Mouse (Mus musculus): Measurements from ENCODE around the gene Rtl10. TPM values are rescaled to one million over a fixed set of nuclear protein-coding genes. Genes with fewer than 3 reads are reported as not detected.

Rtl10 gene
- polyA plus RNA-seq, 1 experiment = not detected

GRCm38 (mm10) chr16:18472416-18472815, 26.3 kb upstream of the Rtl10 start:
- 95% methylated on average over 4 of the region's 4 CpGs for WGBS
- Histone ChIP-seq H3K27ac (ENCODE audit: control insufficient read depth, insufficient read depth, low read depth, low read length, poor library complexity) (no peak overlapping the region), H3K4me1 (ENCODE audit: control insufficient read depth, insufficient read depth, low read length) (no peaks in the 10 kb centered on the region), H3K4me3 (replicated peaks; ENCODE audit: control insufficient read depth, low read depth, low read length) (no peak overlapping the region)
- TF ChIP-seq CTCF (IDR thresholded peaks at IDR 0.05; ENCODE audit: control insufficient read depth, insufficient read depth, low read length) (no peak), POLR2A (IDR thresholded peaks at IDR 0.05; ENCODE audit: borderline replicate concordance, control insufficient read depth, low read depth, low read length) (no peak)

DNA sequence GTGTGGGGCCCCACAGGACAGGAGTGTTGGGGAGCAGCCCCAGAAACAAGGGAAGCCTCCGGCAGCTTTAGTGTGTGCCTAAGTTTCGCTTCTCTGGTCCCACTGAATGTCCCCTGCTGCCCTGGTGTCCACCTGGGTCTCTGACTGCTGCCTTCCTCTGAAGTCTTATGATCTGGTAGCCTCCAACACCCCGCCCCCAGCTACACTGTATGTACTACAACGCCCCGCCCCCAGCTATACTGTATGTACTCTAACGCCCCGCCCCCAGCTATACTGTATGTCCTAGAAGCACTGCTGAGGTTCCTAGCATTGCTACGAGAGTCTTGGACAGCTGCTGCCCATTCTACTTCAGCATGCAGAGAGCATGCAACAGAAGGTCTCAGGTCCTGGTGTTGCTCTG, 25.7 kb upstream of the Rtl10 start:
- H3K27ac ChIP-seq (ENCODE audit: control insufficient read depth, insufficient read depth, low read depth, low read length, poor library complexity) = no peak overlapping the region
- no peak for TF ChIP-seq POLR2A (IDR thresholded peaks at IDR 0.05; ENCODE audit: borderline replicate concordance, control insufficient read depth, low read depth, low read length)
- no peak for TF ChIP-seq CTCF (IDR thresholded peaks at IDR 0.05; ENCODE audit: control insufficient read depth, insufficient read depth, low read length)
- H3K4me1 ChIP-seq (ENCODE audit: control insufficient read depth, insufficient read depth, low read length) = no peaks in the 10 kb centered on the region
- WGBS = 93% methylated on average over 8 of the region's 8 CpGs
- no peak overlapping the region for H3K4me3 ChIP-seq (replicated peaks; ENCODE audit: control insufficient read depth, low read depth, low read length)

GRCm38 (mm10) chr16:18474021-18474420, 24.7 kb upstream of the Rtl10 start:
- H3K4me1 ChIP-seq (ENCODE audit: control insufficient read depth, insufficient read depth, low read length) = no peaks in the 10 kb centered on the region
- no peak overlapping the region for H3K4me3 ChIP-seq (replicated peaks; ENCODE audit: control insufficient read depth, low read depth, low read length)
- TF ChIP-seq CTCF (IDR thresholded peaks at IDR 0.05; ENCODE audit: control insufficient read depth, insufficient read depth, low read length) (no peak), POLR2A (IDR thresholded peaks at IDR 0.05; ENCODE audit: borderline replicate concordance, control insufficient read depth, low read depth, low read length) (no peak)
- WGBS = 87% methylated on average over 2 of the region's 2 CpGs
- H3K27ac ChIP-seq (ENCODE audit: control insufficient read depth, insufficient read depth, low read depth, low read length, poor library complexity) = no peak overlapping the region

- WGBS = 80% methylated on average over 6 of the region's 6 CpGs
- no peak for TF ChIP-seq CTCF (IDR thresholded peaks at IDR 0.05; ENCODE audit: control insufficient read depth, insufficient read depth, low read length)
- TF ChIP-seq POLR2A (IDR thresholded peaks at IDR 0.05; ENCODE audit: borderline replicate concordance, control insufficient read depth, low read depth, low read length) = no peak
- Histone ChIP-seq H3K4me3 (replicated peaks; ENCODE audit: control insufficient read depth, low read depth, low read length) (no peak overlapping the region), H3K4me1 (ENCODE audit: control insufficient read depth, insufficient read depth, low read length) (no peaks in the 10 kb centered on the region), H3K27ac (ENCODE audit: control insufficient read depth, insufficient read depth, low read depth, low read length, poor library complexity) (no peak overlapping the region)
Observed at GRCm38 (mm10) chr16:18477996-18478395, 20.7 kb upstream of the Rtl10 start.

DNA sequence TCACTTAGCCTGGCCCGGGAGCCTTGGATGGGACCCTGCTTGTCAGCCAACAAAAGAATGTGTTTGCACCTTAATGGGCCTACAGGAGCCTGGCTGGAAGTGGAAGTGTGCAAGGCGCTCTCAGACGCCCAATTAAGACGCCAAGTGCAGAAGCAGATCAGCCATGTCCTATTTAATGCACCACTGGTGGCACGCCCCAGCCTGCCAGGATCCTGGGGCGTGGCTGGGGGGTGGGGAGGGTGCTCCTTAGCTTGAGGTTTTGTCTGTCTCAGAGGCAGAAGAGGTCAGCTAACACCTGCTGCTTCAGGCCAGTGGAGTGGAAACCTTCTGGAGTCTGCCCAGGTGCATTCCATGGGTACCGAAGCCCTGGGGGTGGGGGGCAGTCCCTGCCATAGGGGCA, 19.0 kb upstream of the Rtl10 start:
- Histone ChIP-seq H3K4me3 (replicated peaks; ENCODE audit: control insufficient read depth, low read depth, low read length) (no peak overlapping the region), H3K27ac (ENCODE audit: control insufficient read depth, insufficient read depth, low read depth, low read length, poor library complexity) (no peak overlapping the region), H3K4me1 (ENCODE audit: control insufficient read depth, insufficient read depth, low read length) (no peaks in the 10 kb centered on the region)
- WGBS = 85% methylated on average over 7 of the region's 7 CpGs
- TF ChIP-seq POLR2A (IDR thresholded peaks at IDR 0.05; ENCODE audit: borderline replicate concordance, control insufficient read depth, low read depth, low read length) (no peak), CTCF (IDR thresholded peaks at IDR 0.05; ENCODE audit: control insufficient read depth, insufficient read depth, low read length) (no peak)

- no peak for TF ChIP-seq POLR2A (IDR thresholded peaks at IDR 0.05; ENCODE audit: borderline replicate concordance, control insufficient read depth, low read depth, low read length)
- 0 out of 2 replicates have a peak, but pooled peaks have one; percentile 24 for TF ChIP-seq CTCF (IDR thresholded peaks at IDR 0.05; ENCODE audit: control insufficient read depth, insufficient read depth, low read length)
- no peak overlapping the region for H3K4me3 ChIP-seq (replicated peaks; ENCODE audit: control insufficient read depth, low read depth, low read length)
- H3K4me1 ChIP-seq (ENCODE audit: control insufficient read depth, insufficient read depth, low read length) = no peaks in the 10 kb centered on the region
- no peak overlapping the region for H3K27ac ChIP-seq (ENCODE audit: control insufficient read depth, insufficient read depth, low read depth, low read length, poor library complexity)
- 73% methylated on average over 4 of the region's 4 CpGs for WGBS
Observed at GRCm38 (mm10) chr16:18480933-18481485, 17.7 kb upstream of the Rtl10 start.

- Histone ChIP-seq H3K27ac (ENCODE audit: control insufficient read depth, insufficient read depth, low read depth, low read length, poor library complexity) (no peak overlapping the region), H3K4me3 (replicated peaks; ENCODE audit: control insufficient read depth, low read depth, low read length) (no peak overlapping the region), H3K4me1 (ENCODE audit: control insufficient read depth, insufficient read depth, low read length) (no peaks in the 10 kb centered on the region)
- 90% methylated on average over 3 of the region's 3 CpGs for WGBS
- TF ChIP-seq CTCF (IDR thresholded peaks at IDR 0.05; ENCODE audit: control insufficient read depth, insufficient read depth, low read length) (no peak), POLR2A (IDR thresholded peaks at IDR 0.05; ENCODE audit: borderline replicate concordance, control insufficient read depth, low read depth, low read length) (no peak)
Observed at GRCm38 (mm10) chr16:18482431-18482830, 16.3 kb upstream of the Rtl10 start.

GRCm38 (mm10) chr16:18483839-18484238, 14.9 kb upstream of the Rtl10 start:
- 78% methylated on average over 5 of the region's 5 CpGs for WGBS
- no peak overlapping the region for H3K4me3 ChIP-seq (replicated peaks; ENCODE audit: control insufficient read depth, low read depth, low read length)
- no peak overlapping the region for H3K27ac ChIP-seq (ENCODE audit: control insufficient read depth, insufficient read depth, low read depth, low read length, poor library complexity)
- no peak for TF ChIP-seq CTCF (IDR thresholded peaks at IDR 0.05; ENCODE audit: control insufficient read depth, insufficient read depth, low read length)
- no peak for TF ChIP-seq POLR2A (IDR thresholded peaks at IDR 0.05; ENCODE audit: borderline replicate concordance, control insufficient read depth, low read depth, low read length)
- no peaks in the 10 kb centered on the region for H3K4me1 ChIP-seq (ENCODE audit: control insufficient read depth, insufficient read depth, low read length)

- no peaks in the 10 kb centered on the region for H3K4me1 ChIP-seq (ENCODE audit: control insufficient read depth, insufficient read depth, low read length)
- WGBS = 83% methylated on average over 4 of the region's 4 CpGs
- TF ChIP-seq CTCF (IDR thresholded peaks at IDR 0.05; ENCODE audit: control insufficient read depth, insufficient read depth, low read length) (no peak), POLR2A (IDR thresholded peaks at IDR 0.05; ENCODE audit: borderline replicate concordance, control insufficient read depth, low read depth, low read length) (no peak)
- no peak overlapping the region for H3K27ac ChIP-seq (ENCODE audit: control insufficient read depth, insufficient read depth, low read depth, low read length, poor library complexity)
- no peak overlapping the region for H3K4me3 ChIP-seq (replicated peaks; ENCODE audit: control insufficient read depth, low read depth, low read length)
Observed at GRCm38 (mm10) chr16:18484386-18484785, 14.3 kb upstream of the Rtl10 start.
